Mouse (Mus musculus) neural tube, embryonic 15.5 days (tissue): ENCODE data around the gene Ambra1. TPM values are rescaled to one million over a fixed set of nuclear protein-coding genes. Genes with fewer than 3 reads are reported as not detected.
A peak's percentile ranks its signal among the peaks of the same experiment; 100 is the strongest.

Experiments
- ATAC-seq: fragments of 200-750 bp; cut with Nextera tagmentation; 2 replicates; pipeline ENCODE4 v1.8.0; 2017; ENCODE audit warnings: mild to moderate bottlenecking, moderate TSS enrichment, moderate library complexity; ENCODE audit not compliant: low FRiP score
- H3K27ac ChIP-seq: fragments of 300-500 bp; sonication (generic); replicated peaks from 2 replicates; pipeline ENCODE4 v1.5.1; 2015; ENCODE audit warnings: mild to moderate bottlenecking, inconsistent platforms
- H3K27me3 ChIP-seq: fragments of 300-500 bp; sonication (generic); replicated peaks from 2 replicates; pipeline ENCODE4 v1.6.1; 2015; ENCODE audit warnings: inconsistent platforms
- H3K36me3 ChIP-seq: fragments of 300-500 bp; sonication (generic); 2 replicates; pipeline ENCODE4 v1.6.1; 2015; ENCODE audit warnings: inconsistent platforms
- H3K4me1 ChIP-seq: fragments of 300-500 bp; sonication (generic); 2 replicates; pipeline ENCODE4 v1.6.1; 2015; ENCODE audit warnings: inconsistent platforms
- H3K4me2 ChIP-seq: fragments of 300-500 bp; sonication (generic); 2 replicates; pipeline ENCODE4 v1.6.1; 2015; ENCODE audit warnings: inconsistent platforms, mild to moderate bottlenecking, moderate library complexity
- H3K4me3 ChIP-seq: fragments of 300-500 bp; sonication (generic); replicated peaks from 2 replicates; pipeline ENCODE4 v1.5.1; 2015; ENCODE audit warnings: mild to moderate bottlenecking, inconsistent platforms
- H3K9ac ChIP-seq: fragments of 300-500 bp; sonication (generic); replicated peaks from 2 replicates; pipeline ENCODE4 v1.6.1; 2015; ENCODE audit warnings: mild to moderate bottlenecking, inconsistent platforms
- H3K9me3 ChIP-seq: fragments of 300-500 bp; sonication (generic); replicated peaks from 2 replicates; pipeline ENCODE4 v1.6.1; 2016; ENCODE audit warnings: inconsistent platforms
- WGBS: fragments of 180-500 bp; shearing (Covaris S2); methylation state at CpG from one replicate; pipeline ENCODE4 v1.1.7; 2015; ENCODE audit warnings: mixed read lengths; 5-methylcytosine and 5-hydroxymethylcytosine counted together
- microRNA-seq: library from miRNA; unstranded; fragments of <30 nt; microRNA quantifications from one replicate; pipeline ENCODE4, GENCODE M21; 2017
- polyA plus RNA-seq: library from polyadenylated mRNA; unstranded; fragments of >200 nt; fragmentation: Nextera tagmentation; extraction: Ambion mirVana; gene quantifications from 2 replicates; pipeline ENCODE4 v1.2.1, GENCODE M21; 2015

Ambra1 gene
- polyA plus RNA-seq, 1 experiment from 2014 or later = 22.0 TPM

DNA sequence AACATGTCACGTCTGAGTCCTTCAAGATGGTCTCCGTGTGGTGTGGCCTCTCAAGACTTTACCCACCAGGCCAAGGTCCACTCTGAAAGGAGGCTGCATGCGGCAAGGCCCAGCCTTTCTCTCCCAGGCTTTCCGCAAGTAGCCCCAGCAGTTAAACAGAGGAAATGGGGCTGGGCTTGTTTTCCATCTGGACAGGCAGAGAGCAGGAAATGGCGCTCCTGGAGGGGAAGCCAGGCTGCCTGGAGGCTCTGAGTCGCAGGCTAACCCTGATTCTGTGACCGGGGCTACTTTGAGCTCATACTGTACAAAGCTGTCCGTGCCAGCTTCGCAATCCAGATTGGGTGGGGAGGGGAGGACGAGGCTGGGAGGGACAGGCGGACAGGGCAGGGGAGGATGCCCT is 238.0 kb downstream of the Ambra1 start:
- H3K4me3 ChIP-seq = no peak overlapping the region
- no peak overlapping the region for H3K9ac ChIP-seq
- no peak overlapping the region for H3K4me2 ChIP-seq
- peak overlapping the region; percentile 33; the same call in 1 of the 2 replicates for H3K27ac ChIP-seq
- 0 out of 2 replicates have a peak, but pooled peaks cover 6% of the 10 kb centered on the region for H3K27me3 ChIP-seq
- 69% methylated on average over 11 of the region's 11 CpGs for WGBS
- peaks cover 18% of the 10 kb centered on the region for H3K4me1 ChIP-seq
- no peaks in the 10 kb centered on the region for H3K9me3 ChIP-seq
- ATAC-seq = no peak
- no peaks in the 10 kb centered on the region for H3K36me3 ChIP-seq

Small RNA genes within 50 kb of the gene (microRNA-seq; reads per million reads assigned to microRNA genes)
- gene Mir6999 = not detected

Other genes with a start within 250 kb of the Ambra1 start
- gene Ckap5, start 203.4 kb upstream of the Ambra1 start, polyA plus RNA-seq = 95.3 and 98.4 TPM in 2 replicates
- 0.51 and 0.66 TPM in 2 replicates for gene F2, start 93.7 kb upstream of the Ambra1 start, polyA plus RNA-seq
- gene Zfp408, start 80.3 kb upstream of the Ambra1 start, polyA plus RNA-seq = 10.9 and 12.9 TPM in 2 replicates
- 86.2 and 99.9 TPM in 2 replicates for gene Arhgap1, start 80.3 kb upstream of the Ambra1 start, polyA plus RNA-seq
- 30.8 and 33.7 TPM in 2 replicates for gene Atg13, start 19.6 kb upstream of the Ambra1 start, polyA plus RNA-seq
- 18.7 and 19.3 TPM in 2 replicates for gene Harbi1, start 19.3 kb upstream of the Ambra1 start, polyA plus RNA-seq
- 1.4 and 1.5 TPM in 2 replicates for gene Chrm4, start 197.1 kb downstream of the Ambra1 start, polyA plus RNA-seq
- 161 and 243 TPM in 2 replicates for gene Mdk, start 202.2 kb downstream of the Ambra1 start, polyA plus RNA-seq
- gene Gm9821, start 215.6 kb downstream of the Ambra1 start, polyA plus RNA-seq = 0.24 and 0.57 TPM in 2 replicates
- 34.8 and 45.9 TPM in 2 replicates for gene Dgkz, start 245.7 kb downstream of the Ambra1 start, polyA plus RNA-seq